Mouse (Mus musculus) bone marrow, adult 2 months (tissue): ENCODE data around the gene Bpi.

Source experiments
- CTCF ChIP-seq: fragments of 200-500 bp; IDR thresholded peaks from 2 replicates; pipeline ENCODE4 v1.5.1; 2011; ENCODE audit warnings: low read length, control low read depth; ENCODE audit not compliant: control insufficient read depth, insufficient read depth
- POLR2A ChIP-seq: fragments of 200-500 bp; IDR thresholded peaks from 2 replicates; pipeline ENCODE4 v1.6.1; 2011; ENCODE audit warnings: low read depth, mild to moderate bottlenecking, control low read depth, low read length, borderline replicate concordance; ENCODE audit not compliant: control insufficient read depth

GRCm38 (mm10) chr2:158248318-158248717 lies 9.6 kb upstream of the Bpi start:
- TF ChIP-seq CTCF (no peak), POLR2A (no peak)
